Mouse (Mus musculus) left cerebral cortex, adult 8-10 months (tissue): Measurements from ENCODE around the gene Fbxl18. TPM values are rescaled to one million over a fixed set of nuclear protein-coding genes. Genes with fewer than 3 reads are reported as not detected.
"Not testable (repeated sequence)": the region's sequence is repeated elsewhere in the genome, so short reads cannot be mapped to it uniquely, and the experiment has no call there.

Experiments used
- DNase-seq, 2 experiments: peaks; one replicate each; pipeline ENCODE4 v3.0.0; 2022; ENCODE audit warnings: low spot score in 2 of 2
- total RNA-seq, 4 experiments: library from RNA; stranded (reverse); gene quantifications; 2 replicates each; pipeline ENCODE4 v1.2.4; 2022

Fbxl18 gene
- total RNA-seq, 4 experiments from 2014 or later: 28.8 to 30.9 (median 29.6) TPM

DNA sequence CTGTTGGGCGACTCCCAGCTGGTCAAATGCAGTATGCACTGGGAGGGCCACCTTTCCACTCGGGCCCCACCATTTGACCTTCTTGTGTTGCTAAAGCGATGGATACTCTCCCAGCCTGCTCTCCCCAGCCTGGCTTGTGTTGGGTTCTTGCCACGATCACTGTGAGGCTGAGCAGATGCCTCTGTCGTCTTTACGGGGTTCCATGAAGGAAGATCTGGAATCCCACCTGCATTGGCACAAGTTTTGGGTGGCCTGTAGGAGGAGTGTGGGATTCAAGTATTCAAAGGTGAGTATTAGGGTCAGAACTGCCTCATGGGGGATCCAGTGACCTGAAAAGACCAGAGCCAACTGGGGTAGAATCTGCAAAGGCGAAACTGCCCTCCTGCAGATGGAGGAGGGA, 5.4 kb upstream of the Fbxl18 start:
- DNase-seq: no peak

DNA sequence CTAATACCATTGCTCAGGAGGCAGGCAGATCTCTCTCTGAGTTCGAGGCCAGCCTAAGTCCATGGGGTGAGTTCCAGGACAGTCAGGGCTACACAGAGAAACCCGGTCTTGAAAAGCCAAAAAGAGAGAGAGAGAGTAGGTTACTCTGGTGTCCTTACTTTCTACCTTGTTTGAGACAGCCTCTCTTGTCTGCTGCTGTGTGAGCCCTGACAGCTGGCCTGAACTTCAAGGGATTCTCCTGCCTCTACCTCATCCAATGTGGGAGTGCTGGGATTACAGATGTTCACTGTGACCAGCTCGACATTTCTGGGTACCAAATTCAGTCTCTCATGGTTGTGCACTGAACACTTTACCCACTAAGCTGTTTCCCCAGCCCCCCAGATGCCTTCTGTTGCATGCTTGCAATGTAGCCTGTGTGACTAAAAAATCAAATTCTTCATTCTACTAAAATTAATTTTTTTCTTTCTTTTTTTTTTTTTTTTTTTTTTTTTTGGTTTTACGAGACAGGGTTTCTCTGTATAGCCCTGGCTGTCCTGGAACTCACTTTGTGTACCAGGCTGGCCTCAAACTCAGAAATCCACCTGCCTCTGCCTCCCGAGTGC, 4.8 kb upstream of the Fbxl18 start:
- no peak for DNase-seq

DNA sequence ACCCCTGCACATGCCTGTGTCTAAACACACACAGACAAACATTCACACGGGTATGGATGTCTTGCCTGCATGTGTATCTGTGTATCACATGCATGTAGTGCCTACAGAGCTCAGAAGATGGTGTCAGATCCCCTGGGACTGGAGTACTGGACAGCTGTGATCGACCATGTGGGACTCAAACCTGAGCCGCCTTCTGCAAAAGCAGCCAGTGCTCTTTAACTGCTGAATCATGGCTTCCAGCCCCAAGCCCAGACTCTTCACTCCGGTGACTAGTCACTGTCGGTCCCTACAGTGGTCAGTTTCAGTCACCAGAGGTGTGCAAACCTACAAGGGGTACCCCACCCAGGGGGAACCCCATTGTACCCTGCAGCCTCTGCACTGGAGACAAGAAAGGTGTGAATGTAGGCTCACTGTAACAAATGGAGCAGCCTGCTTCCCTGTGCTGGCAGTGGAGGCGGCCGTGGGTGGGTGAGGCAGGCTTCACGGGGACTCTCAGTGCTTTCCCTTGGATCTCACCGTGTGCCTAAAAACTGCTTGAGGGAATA, 3.9 kb upstream of the Fbxl18 start:
- DNase-seq: peak; percentile 61 to 83

DNA sequence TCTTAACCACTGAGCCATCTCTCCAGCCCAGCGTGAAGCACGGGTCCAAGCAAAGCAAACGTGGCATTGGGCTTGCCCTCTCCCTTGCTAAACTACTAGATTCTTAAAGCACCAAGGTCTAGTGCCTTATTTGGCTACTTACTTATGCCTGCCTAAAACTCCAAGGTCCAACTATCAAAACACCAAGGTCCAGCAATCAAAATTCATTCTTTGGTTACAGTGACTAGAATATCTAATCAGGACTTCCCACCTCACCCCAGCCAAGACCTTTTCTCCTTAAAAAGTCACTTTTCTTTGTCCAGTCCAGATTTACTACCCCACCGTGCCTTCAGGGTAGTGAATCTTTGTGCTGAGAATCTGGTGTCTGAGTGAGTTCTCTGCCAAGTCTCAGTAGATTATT, 3.1 kb upstream of the Fbxl18 start:
- no peak for DNase-seq

DNA sequence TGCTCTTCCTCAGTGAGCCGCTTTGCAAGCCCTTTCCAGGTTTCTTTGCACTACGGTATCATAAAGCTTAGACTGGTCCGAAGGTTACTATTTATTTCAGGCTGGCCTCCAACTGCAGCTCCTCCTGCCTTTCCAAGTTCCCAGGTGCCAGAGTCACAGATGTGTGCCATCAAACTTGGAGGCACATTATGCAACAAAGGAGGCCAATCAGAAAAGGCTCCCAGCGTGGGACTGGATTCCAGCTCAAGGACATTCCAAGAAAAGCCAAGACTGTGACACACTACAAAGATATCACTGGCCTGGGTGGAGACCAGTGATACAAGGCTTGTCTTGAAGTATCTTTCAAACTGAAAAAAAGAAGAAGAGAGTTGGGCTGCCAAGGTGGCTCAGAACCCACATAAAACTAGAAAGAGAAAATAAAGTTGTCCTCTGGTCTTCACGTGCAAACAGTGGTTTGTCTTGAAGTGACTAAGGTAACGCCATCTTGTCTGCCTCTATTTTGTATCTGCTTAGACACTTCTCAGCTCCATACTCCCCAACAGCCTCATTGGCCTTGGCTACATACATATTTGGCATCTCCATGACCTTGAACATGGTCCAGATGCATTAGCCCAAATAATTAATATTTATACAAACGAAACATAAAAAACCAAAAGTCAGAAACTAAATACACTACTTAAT, 2.5 kb upstream of the Fbxl18 start:
- DNase-seq: no peak

DNA sequence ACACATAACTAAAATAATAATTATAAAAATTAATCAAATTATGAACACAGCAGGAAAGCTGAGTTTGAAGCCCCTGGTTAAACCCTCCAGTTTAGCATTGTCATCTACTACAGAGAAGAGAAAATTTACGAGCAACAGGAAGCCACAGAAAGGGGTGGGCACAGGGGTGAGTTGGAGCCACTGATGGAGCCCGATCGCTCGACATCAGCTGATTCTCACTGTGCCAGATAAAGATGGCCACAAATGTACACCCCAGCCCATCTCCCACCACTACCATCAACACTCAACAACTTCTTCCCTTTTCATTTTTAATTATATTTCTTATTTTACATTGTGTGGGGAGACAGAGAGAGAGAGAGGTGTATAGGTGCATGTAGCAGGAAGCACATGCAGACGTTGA, 1.5 kb upstream of the Fbxl18 start:
- no peak for DNase-seq

DNA sequence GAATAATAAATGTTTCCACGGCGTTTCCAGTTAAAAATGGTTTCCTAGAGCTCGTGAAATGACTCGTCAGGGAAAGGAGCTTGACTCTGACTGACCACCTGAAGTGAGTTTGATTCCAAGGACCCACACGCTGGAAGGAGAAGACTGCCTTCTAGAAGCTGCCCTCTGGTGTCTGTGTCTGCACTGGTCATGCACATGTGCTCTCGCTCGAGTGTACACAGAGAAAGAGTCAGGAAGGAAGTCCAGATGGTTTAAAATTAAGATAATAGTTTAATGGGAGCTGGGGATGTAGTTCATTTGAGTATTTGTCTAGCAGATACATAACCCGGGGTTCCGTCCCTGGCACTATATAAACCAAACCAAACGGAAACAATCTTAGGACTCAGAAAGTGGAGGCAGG, 971 bp upstream of the Fbxl18 start:
- no peak for DNase-seq

DNA sequence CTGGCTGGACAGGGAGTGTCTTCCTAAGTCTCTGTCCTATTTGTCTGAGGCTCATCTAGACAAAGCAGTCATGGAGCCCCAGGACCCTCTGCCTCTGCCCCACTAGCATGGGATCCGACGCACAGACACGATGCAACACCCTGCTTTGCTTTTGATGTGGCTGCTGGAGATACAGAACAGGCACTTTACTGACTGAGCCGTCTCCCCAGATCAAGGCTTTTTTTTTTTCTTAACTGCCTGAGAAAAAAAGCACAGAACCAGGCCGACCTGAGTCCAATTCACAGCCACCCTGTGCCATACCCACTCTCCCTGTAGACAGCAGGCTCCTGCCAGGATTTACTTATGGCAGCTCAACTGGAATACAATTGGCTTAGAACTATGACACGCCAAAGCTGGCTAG, 3.8 kb downstream of the Fbxl18 start:
- no peak for DNase-seq

DNA sequence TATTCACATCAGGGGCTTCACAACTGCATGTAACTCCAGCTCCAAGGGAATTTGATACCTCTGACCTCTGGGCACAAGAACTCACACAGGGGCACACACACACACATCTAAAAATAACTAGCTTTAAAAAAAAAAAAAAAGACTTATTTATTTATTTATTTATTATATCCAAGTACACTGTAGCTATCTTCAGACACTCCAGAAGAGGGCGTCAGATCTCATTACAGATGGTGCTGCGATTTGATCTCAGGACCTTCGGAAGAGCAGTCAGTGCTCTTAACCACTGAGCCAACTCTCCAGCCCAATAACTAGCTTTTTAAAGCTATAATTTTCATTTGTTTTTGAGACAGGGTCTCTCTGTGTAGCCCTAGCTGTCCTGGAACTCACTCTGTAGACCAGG, 7.7 kb downstream of the Fbxl18 start:
- not testable (repeated sequence) for DNase-seq

DNA sequence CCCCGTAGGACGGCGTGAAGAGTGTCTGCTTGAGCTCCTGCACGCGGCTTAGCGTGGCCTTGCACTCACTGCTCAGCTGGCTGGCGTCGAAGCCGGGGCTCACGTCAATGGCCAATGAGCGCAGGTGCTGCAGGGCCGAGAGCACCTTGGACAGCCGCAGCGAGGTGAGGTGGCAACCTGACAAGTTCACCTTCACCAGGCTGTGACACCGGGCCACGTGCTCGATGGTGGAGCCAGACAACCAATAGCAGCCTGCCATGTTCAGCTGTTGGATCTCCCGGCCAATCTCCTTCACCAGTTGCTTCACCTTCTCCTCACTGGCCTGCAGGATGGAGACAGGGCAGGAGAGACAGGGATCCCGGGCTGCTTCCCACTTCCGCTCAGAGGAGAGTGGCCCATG, 8.5 kb downstream of the Fbxl18 start:
- DNase-seq: no peak

DNA sequence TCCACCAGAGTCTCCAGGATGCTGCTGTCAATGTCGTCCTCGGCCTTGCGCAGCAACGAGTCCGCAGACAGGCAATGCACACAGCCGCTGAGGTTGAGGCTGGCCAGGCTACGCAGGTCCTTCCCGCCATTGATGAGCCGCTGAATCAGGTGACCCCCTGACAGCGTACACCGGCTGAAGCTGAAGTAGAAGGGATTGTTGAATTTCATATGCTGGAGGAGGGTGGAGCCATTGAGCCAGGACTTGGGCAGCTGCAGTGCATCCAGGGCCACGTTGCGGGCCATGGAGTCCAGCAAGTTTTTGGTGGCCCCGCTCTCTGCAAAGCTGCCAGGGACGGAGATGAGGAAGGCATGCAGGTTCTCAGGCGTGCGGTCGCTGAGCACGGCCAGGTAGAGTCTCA, 9.0 kb downstream of the Fbxl18 start:
- DNase-seq: no peak

DNA sequence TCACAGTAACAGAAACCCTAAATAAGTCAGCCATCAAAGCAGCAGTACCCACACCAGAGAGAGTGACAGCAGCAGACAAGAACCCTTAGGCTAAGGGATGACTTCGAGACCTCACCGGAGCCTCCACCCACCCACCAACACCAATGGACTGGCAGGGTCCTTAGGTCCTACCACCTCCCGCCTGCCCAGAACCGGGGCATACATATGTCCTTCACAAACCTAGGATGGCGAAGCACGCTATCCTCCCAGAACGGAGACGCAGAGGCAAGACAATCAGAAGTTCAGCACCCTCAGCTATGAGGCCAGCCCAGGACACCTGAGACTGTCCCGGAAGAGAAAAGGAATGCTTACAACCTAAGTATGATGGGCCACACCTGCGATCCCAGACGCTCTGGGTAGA, 12.8 kb downstream of the Fbxl18 start:
- no peak for DNase-seq

DNA sequence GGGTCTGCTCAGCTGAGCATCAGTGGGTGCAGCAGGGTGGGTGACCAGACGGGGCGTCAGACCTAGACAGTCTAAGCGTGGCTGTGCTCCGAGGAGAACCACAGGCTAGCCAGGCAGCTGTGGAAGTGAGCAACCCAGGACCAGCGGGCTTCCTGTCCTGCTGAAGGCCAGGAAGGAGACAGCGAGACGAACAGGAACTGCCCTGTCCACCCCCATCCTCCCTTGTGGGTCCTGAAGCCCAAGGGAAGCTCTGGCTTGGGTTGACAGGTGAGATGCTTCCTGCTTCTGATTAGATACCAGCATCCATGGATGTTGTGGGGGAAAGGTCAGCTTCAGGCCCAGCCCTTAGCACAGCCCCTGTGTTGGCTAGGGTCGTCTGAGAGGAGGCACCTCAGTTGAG, 13.3 kb downstream of the Fbxl18 start:
- DNase-seq: no peak

DNA sequence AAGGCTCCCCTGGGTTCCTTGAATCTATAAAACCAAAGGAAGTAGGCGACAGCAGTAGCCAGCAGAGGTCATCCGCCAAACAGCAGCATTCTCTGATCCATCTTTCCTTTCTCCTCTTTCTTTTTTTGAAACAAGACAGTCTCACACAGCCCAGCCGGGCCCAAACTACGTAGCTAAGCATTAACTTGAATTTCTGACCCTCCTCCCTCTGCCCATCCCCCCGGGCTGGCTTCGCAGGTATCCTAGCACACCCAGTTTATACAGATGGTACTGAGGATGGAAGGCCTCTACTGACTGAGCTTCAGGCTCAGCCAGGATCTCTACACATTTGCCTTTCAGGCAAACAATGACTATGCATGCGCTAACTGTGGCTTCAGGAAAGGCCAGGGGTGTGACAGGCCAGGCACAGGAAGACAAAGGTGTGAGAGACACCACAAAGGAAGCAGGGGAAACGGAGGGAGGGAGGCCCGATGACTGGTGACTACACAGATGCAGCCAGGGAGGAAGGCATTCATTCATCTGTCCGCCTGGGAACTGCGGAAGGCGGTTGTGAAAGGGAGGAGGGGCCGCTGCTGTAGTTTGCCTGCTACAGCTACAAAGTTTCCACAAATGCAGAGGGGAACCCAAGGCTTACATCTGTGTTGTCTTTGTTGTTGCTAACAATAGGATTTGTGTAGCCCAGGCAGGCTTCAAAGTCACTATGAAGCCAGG, 14.3 kb downstream of the Fbxl18 start:
- no peak for DNase-seq

DNA sequence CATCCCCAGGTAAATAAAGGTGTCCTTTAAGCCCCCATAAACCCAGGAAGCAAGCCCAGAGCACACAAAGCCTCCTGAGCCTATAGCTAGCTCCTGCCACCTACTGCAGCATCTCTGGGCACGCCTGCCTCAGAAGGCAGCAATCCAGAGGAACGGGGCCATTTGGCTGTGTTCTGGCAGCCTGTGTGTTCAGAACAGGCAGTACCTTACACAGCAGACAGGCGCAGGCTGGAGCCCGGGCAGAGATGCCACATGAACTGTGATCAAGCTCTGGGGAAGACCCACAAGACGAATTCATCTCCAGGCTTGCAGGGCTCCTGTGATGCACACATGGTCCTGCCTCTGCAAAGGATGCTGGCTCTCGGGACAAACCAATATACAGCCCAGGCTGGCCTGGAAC, 15.0 kb downstream of the Fbxl18 start:
- DNase-seq: peak in 1 of 2 experiments; percentile 68

DNA sequence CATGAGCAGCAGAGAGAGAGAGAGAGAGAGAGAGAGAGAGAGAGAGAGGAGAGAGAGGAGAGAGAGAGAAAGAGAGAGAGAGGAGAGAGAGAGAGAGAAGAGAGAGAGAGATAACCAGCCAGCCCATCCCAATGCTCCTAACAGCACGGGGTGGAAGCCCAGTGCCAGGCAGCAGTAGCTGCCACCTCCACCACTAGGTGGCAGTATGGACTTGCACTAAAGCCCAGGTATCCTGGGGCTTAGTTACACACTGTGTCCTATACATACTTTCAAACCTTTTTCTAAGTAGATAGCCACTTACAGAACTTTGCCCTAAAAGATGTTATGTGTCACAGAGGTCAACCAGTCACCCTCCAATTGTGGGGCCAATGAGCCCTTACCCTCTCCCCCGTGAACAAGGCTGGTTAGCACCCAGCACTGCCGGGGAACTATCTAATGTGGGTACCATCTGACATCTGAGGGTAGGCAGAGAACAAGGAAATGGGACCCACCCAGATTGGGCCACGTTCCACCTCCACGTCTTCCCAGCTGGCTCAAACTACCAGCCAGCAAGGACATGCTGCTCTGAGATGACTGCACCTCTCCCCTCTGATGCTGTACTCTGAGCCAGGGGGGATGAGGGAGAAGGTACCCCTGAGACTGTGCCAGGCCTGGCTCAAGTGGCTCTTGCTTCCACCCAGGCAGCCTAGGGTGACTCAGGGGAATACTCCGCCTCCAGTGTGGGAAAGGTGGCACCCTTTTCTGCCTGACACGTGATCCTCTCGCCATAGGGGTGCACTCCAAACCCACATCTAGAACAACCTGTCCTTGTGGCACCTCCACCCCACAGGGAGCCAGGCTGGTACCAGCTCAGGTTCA, 15.7 kb downstream of the Fbxl18 start:
- peak in 1 of 2 experiments; percentile 69 for DNase-seq

DNA sequence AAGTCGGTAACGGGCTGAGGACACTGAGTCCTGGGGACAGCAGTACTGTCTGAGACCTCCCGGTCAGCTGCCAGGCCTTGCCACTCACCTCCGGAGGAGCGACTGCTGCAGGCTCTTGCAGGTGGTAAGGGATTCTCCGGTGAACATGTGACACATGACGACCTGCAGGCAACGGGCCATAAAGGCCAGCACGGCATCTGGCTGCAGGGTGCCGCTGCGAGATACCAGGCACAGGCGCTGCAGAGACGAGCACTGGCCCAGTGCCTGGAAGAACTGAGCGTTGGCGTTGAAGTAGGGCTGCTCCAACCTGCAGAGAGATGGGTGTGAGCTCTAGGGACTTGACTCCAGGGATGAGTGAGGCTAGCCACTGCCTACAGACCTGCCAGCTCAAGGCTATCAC, 16.7 kb downstream of the Fbxl18 start:
- DNase-seq: peak in 1 of 2 experiments; percentile 79

DNA sequence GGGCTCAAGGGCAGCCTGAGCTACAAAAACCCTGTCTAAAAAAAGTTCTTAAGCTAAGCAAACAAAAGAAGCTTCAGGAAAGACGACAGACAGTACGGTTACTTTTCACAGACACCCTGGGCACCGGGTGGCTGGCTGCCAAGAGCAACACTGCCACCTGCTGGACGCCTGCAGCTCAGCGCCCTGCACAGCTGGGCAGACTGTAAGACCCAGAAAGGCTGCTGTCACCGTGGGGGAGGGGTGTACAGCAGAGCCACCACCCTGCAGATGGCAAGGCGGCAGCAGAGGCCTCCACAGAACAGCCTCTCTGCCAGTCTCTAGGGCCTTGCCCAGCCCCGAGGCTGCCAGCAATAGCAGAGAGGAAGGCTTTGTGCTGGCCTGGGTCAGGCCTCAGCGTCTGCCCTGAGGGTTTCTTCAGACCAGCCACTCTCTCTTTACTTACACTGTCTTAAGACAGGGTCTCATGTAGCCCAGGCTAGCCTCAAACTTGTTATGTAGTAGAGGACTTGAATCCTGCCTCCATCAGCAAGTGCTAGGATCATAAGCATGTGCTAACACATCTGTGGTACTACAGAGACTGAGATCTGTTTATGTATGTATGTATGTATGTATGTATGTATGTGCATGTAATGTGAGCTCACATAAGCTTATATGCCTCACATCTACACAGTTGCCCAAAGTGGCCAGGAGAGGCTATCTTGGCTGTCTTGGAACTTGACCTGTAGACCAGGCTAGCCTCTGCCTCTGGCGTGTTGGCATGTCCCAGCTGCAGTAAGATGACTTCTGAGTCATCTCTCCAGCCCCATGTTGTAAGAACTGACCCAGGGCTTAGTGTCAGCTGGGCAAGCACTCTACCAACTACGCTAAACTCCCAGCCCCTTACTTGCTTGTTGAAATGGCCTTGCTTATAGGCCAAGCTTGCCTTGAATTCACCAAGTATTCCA, 17.6 kb downstream of the Fbxl18 start:
- DNase-seq: peak; percentile 76 to 90

DNA sequence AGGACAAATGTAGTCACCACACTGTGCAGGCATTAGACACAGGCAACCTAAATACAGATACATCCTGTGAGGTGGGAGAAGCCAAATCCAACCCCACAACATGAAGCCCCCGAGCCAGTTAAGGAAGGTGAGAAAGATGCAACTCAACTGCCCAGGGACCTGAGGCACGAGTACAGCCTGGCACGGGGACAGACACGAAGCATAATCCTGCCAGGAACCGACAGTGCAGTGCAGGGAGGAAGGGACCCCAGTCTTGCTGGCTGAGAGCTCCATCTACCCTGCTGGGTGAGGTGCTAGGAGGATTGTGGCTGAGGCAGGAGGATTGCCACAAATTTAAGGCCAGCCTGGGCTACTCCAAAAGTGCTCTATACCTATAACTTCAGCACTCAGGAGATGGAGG, 18.3 kb downstream of the Fbxl18 start:
- DNase-seq: no peak

DNA sequence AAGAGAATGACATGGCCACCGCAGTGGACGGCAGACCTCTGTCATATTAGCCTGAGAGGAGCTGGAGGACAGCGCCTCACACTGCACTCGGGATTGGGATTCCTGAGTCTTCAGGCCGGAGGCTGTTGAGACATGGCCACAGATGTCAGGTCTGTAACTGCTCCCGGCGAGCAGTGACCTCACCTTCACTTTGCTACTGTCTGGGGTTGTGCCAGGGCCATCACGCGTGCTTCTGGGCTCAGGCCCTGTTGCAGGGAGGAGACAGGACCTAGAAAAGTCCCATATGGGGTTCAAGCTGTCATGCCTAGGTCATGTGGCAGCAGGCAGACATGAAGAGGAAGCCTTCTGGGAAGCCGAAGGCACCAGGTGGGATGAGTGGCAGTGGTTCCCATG, 19.7 kb downstream of the Fbxl18 start:
- no peak for DNase-seq
